Mouse (Mus musculus): ENCODE measurements at regions not wholly inside any gene's neighbourhood (a gene's known extent, or its start where the extent isn't known, plus 50 kb on each side); places are given as distances from the start of the nearest gene placed in this dataset.

DNA sequence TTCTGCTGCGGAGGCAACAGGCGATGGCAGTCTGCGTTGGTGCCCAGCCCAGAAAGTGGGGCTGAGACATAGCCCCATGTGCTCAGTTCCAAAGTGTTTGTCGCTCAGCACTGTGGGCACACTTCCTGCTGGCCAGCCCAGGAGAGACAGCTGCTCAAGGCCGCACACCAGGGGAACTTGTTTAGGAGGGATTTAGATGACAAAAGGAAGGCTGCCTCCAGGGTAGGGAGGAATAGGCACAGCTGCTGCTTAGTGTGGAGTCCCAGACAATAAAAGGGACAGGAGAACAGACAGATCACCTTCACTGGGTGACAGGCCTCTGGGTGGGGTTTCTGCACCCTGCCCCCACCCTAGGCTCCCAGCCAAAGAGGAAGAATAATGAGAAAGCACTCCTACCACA is 169.2 kb upstream of the Ctnnb1 start:
- DNase-seq (ENCODE audit: low spot score), result no peak

DNA sequence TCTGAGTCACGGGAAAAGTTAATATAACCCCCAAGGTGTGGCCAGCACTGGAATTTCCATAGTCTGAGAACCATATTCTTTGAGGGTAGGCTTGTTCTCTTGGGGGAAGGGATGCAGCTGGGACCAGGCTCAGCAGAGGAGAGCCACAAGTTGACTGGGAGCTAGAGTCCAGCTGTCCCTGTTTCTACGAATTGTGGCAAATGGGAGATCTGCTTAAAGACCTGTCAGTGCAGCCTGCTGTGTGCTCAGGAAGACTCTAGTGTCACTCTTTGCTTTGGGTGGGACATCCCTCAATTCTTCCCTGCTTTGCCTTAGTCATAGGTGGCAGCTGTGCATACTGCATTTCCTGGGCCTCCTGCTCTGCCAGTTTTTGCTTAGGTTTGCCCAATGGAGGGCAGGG is 165.2 kb upstream of the Ctnnb1 start:
- no peak overlapping the region for H3K4me2 ChIP-seq (replicated peaks; ENCODE audit: low read depth, low read length)
- H3K4me1 ChIP-seq (replicated peaks; ENCODE audit: control insufficient read depth, insufficient read depth, low read length), result no peaks in the 10 kb centered on the region
- H3K27ac ChIP-seq (ENCODE audit: low read depth, low read length), result no peak overlapping the region
- H3K4me3 ChIP-seq (ENCODE audit: low read depth, low read length), result no peak overlapping the region
- 83% methylated on average over 2 of the region's 2 CpGs for WGBS
- H3K36me3 ChIP-seq (ENCODE audit: control insufficient read depth, insufficient read depth, low read length), result no peaks in the 10 kb centered on the region
- DNase-seq (ENCODE audit: low spot score), result no peak
- H3K9me3 ChIP-seq (ENCODE audit: control insufficient read depth, low read length), result no peaks in the 10 kb centered on the region
- no peak for ATAC-seq (ENCODE audit: low FRiP score)
- no peaks in the 10 kb centered on the region for H3K27me3 ChIP-seq (ENCODE audit: control insufficient read depth, insufficient read depth, low read length)
- H3K9ac ChIP-seq (ENCODE audit: low read depth, low read length), result no peak overlapping the region

More for the DNA sequence above, 169.2 kb upstream of the Ctnnb1 start:
- no peak overlapping the region for H3K9ac ChIP-seq (ENCODE audit: low read depth, low read length)
- H3K9me3 ChIP-seq (ENCODE audit: control insufficient read depth, low read length), result no peaks in the 10 kb centered on the region
- no peaks in the 10 kb centered on the region for H3K36me3 ChIP-seq (ENCODE audit: control insufficient read depth, insufficient read depth, low read length)
- H3K27ac ChIP-seq (ENCODE audit: low read depth, low read length), result 0 out of 2 replicates have a peak overlapping the region, but pooled peaks have one; percentile 7
- H3K4me2 ChIP-seq (replicated peaks; ENCODE audit: low read depth, low read length), result no peak overlapping the region
- no peak overlapping the region for H3K4me3 ChIP-seq (ENCODE audit: low read depth, low read length)
- no peaks in the 10 kb centered on the region for H3K27me3 ChIP-seq (ENCODE audit: control insufficient read depth, insufficient read depth, low read length)
- H3K4me1 ChIP-seq (replicated peaks; ENCODE audit: control insufficient read depth, insufficient read depth, low read length), result no peaks in the 10 kb centered on the region
- peak; percentile 64 for ATAC-seq (ENCODE audit: low FRiP score)
- 54% methylated on average over 5 of the region's 5 CpGs for WGBS

DNA sequence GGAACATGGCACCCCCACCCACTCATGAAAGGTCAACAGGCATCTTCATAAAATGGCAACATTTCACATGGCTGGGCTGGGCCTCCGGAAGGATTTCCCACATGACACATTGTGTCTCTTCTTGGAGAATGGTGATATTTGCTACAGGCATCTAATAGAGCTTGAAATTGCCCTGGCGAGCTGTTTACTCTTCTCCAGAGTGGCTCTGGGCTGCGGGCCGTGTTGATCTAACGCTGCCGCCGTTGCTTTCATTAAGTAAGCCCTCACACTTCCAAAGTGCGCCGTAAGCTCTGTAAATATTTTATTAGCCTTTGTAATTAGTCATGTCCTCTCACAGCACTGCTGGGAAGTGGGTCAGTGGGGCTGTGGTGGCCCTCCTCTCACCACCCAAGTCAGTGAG is 164.4 kb upstream of the Ctnnb1 start:
- WGBS, result 89% methylated on average over 9 of the region's 9 CpGs
- Histone ChIP-seq H3K4me3 (ENCODE audit: low read depth, low read length) (no peak overlapping the region), H3K36me3 (ENCODE audit: control insufficient read depth, insufficient read depth, low read length) (no peaks in the 10 kb centered on the region), H3K4me2 (replicated peaks; ENCODE audit: low read depth, low read length) (no peak overlapping the region), H3K27ac (ENCODE audit: low read depth, low read length) (no peak overlapping the region), H3K9ac (ENCODE audit: low read depth, low read length) (no peak overlapping the region), H3K27me3 (ENCODE audit: control insufficient read depth, insufficient read depth, low read length) (no peaks in the 10 kb centered on the region), H3K9me3 (ENCODE audit: control insufficient read depth, low read length) (no peaks in the 10 kb centered on the region), H3K4me1 (replicated peaks; ENCODE audit: control insufficient read depth, insufficient read depth, low read length) (no peaks in the 10 kb centered on the region)
- DNase-seq (ENCODE audit: low spot score) (no peak), ATAC-seq (ENCODE audit: low FRiP score) (no peak)

DNA sequence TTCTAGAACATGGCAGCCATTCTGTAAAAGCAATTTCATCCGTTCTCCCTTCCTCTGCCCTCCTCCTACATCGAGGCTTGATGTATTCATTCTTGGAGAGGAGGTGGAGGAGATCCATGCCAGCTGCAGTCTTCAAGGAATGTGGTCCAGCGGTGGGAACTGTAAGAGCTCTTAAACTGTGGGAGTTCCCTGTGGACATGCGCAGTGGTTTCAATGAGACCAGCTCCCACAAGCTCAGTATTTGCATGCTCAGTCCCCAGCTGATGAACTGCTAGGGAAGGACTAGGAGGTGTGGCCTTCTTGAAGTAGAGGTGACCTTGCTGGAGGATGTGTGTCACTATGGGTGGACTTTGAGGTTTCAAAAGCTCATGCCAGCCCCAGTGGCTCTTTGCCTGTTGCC is 163.7 kb upstream of the Ctnnb1 start:
- 93% methylated on average over 4 of the region's 4 CpGs for WGBS
- no peak overlapping the region for H3K4me2 ChIP-seq (replicated peaks; ENCODE audit: low read depth, low read length)
- H3K4me3 ChIP-seq (ENCODE audit: low read depth, low read length), result no peak overlapping the region
- no peaks in the 10 kb centered on the region for H3K9me3 ChIP-seq (ENCODE audit: control insufficient read depth, low read length)
- H3K9ac ChIP-seq (ENCODE audit: low read depth, low read length), result no peak overlapping the region
- no peak overlapping the region for H3K27ac ChIP-seq (ENCODE audit: low read depth, low read length)
- ATAC-seq (ENCODE audit: low FRiP score), result no peak
- H3K4me1 ChIP-seq (replicated peaks; ENCODE audit: control insufficient read depth, insufficient read depth, low read length), result no peaks in the 10 kb centered on the region
- DNase-seq (ENCODE audit: low spot score), result no peak
- H3K27me3 ChIP-seq (ENCODE audit: control insufficient read depth, insufficient read depth, low read length), result no peaks in the 10 kb centered on the region
- no peaks in the 10 kb centered on the region for H3K36me3 ChIP-seq (ENCODE audit: control insufficient read depth, insufficient read depth, low read length)

DNA sequence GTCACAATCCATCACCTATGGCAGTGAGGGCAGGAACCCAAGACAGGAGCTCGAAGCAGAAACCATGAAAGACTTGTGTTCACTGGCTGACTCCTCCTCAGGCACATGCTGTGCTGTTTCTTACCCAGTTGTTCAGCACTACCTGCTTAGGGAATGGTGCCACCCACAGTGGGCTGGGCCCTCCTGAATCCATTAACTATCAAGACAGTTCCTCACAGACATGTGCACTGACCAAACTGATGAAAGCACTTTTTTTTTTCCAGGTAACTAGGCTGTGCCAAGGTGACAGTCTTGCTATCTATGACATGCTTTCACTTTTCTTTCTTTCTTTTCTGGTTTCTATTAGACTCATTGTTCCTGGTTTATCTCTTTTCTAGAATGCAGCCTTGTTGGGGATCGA is 162.1 kb upstream of the Ctnnb1 start:
- 83% methylated on average over 2 of the region's 2 CpGs for WGBS
- H3K4me2 ChIP-seq (replicated peaks; ENCODE audit: low read depth, low read length), result no peak overlapping the region
- no peak overlapping the region for H3K27ac ChIP-seq (ENCODE audit: low read depth, low read length)
- no peak overlapping the region for H3K9ac ChIP-seq (ENCODE audit: low read depth, low read length)
- no peak overlapping the region for H3K4me3 ChIP-seq (ENCODE audit: low read depth, low read length)
- DNase-seq (ENCODE audit: low spot score) (no peak), ATAC-seq (ENCODE audit: low FRiP score) (no peak)
- no peaks in the 10 kb centered on the region for H3K27me3 ChIP-seq (ENCODE audit: control insufficient read depth, insufficient read depth, low read length)
- no peaks in the 10 kb centered on the region for H3K9me3 ChIP-seq (ENCODE audit: control insufficient read depth, low read length)
- no peaks in the 10 kb centered on the region for H3K36me3 ChIP-seq (ENCODE audit: control insufficient read depth, insufficient read depth, low read length)
- no peaks in the 10 kb centered on the region for H3K4me1 ChIP-seq (replicated peaks; ENCODE audit: control insufficient read depth, insufficient read depth, low read length)

DNA sequence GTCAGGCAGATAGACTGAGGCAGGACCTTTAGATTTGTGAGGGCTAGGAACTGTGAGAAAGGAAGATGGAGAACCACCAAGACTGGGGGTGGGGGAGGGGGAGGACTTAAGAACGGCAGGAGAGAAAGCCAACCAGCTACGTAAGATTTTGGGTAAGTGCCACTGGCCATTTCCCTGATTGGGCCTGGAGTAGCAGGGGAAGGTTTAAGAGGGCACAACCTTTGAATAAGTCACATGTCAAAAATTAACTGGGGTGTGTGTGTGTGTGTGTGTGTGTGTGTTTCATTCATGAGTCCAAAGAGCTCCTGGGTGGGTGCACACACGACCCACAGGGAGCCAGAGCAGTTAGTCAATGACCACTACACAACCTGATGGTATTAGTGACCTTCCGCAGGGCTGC is 161.6 kb upstream of the Ctnnb1 start:
- Histone ChIP-seq H3K9me3 (ENCODE audit: control insufficient read depth, low read length) (no peaks in the 10 kb centered on the region), H3K27me3 (ENCODE audit: control insufficient read depth, insufficient read depth, low read length) (no peaks in the 10 kb centered on the region), H3K27ac (ENCODE audit: low read depth, low read length) (no peak overlapping the region), H3K36me3 (ENCODE audit: control insufficient read depth, insufficient read depth, low read length) (no peaks in the 10 kb centered on the region), H3K4me1 (replicated peaks; ENCODE audit: control insufficient read depth, insufficient read depth, low read length) (no peaks in the 10 kb centered on the region), H3K4me3 (ENCODE audit: low read depth, low read length) (no peak overlapping the region), H3K9ac (ENCODE audit: low read depth, low read length) (no peak overlapping the region), H3K4me2 (replicated peaks; ENCODE audit: low read depth, low read length) (no peak overlapping the region)
- 85% methylated on average over 4 of the region's 4 CpGs for WGBS
- no peak for DNase-seq (ENCODE audit: low spot score)
- no peak for ATAC-seq (ENCODE audit: low FRiP score)

DNA sequence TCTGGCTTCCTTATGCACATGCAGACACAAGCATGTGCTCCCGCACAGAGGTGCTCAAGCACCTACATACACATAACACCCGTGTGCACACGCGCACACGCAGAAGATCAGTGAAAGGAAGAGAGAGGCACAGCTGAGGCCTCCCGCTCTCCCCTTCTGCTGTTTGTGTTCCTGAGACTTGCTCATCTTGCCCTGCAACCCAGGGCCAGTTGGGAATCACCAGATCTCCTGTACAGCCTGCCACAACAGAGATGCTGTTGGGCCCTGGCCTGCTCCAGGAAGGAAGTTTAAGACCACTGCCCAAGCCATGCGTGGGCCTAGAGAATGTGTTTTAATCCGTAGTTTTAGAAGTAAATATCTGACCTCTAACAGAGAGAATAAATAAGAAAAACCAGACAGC is 160.0 kb upstream of the Ctnnb1 start:
- ATAC-seq (ENCODE audit: low FRiP score) (no peak), DNase-seq (ENCODE audit: low spot score) (no peak)
- 87% methylated on average over 8 of the region's 8 CpGs for WGBS
- no peaks in the 10 kb centered on the region for H3K4me1 ChIP-seq (replicated peaks; ENCODE audit: control insufficient read depth, insufficient read depth, low read length)
- H3K4me3 ChIP-seq (ENCODE audit: low read depth, low read length), result no peak overlapping the region
- H3K9me3 ChIP-seq (ENCODE audit: control insufficient read depth, low read length), result no peaks in the 10 kb centered on the region
- no peaks in the 10 kb centered on the region for H3K27me3 ChIP-seq (ENCODE audit: control insufficient read depth, insufficient read depth, low read length)
- H3K36me3 ChIP-seq (ENCODE audit: control insufficient read depth, insufficient read depth, low read length), result no peaks in the 10 kb centered on the region
- H3K4me2 ChIP-seq (replicated peaks; ENCODE audit: low read depth, low read length), result no peak overlapping the region
- H3K27ac ChIP-seq (ENCODE audit: low read depth, low read length), result no peak overlapping the region
- H3K9ac ChIP-seq (ENCODE audit: low read depth, low read length), result no peak overlapping the region

DNA sequence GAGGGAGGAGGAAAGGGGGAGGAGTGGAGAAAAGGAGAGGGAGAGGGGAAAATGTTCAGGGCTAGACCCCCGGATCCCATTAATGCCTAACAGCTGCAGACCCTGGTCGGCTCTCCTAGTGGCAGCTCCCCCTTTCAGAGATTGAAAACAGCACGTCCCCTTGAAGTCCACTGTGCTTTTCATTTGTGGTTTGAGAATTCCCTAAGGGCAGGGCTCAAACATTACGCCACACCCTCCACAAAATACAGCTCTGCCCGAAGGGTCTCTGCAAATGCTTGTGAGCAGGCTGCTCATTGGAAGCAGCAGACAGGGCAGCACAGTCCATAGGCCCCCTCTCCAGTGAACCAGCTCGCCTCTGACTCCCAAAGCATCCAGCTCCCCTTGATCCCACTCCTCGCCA is 159.3 kb upstream of the Ctnnb1 start:
- H3K4me3 ChIP-seq (ENCODE audit: low read depth, low read length), result no peak overlapping the region
- H3K27me3 ChIP-seq (ENCODE audit: control insufficient read depth, insufficient read depth, low read length), result no peaks in the 10 kb centered on the region
- ATAC-seq (ENCODE audit: low FRiP score), result no peak
- H3K4me2 ChIP-seq (replicated peaks; ENCODE audit: low read depth, low read length), result no peak overlapping the region
- H3K9ac ChIP-seq (ENCODE audit: low read depth, low read length), result no peak overlapping the region
- no peak for DNase-seq (ENCODE audit: low spot score)
- H3K9me3 ChIP-seq (ENCODE audit: control insufficient read depth, low read length), result no peaks in the 10 kb centered on the region
- no peaks in the 10 kb centered on the region for H3K36me3 ChIP-seq (ENCODE audit: control insufficient read depth, insufficient read depth, low read length)
- no peaks in the 10 kb centered on the region for H3K4me1 ChIP-seq (replicated peaks; ENCODE audit: control insufficient read depth, insufficient read depth, low read length)
- 34% methylated on average over 7 of the region's 7 CpGs for WGBS
- H3K27ac ChIP-seq (ENCODE audit: low read depth, low read length), result no peak overlapping the region

DNA sequence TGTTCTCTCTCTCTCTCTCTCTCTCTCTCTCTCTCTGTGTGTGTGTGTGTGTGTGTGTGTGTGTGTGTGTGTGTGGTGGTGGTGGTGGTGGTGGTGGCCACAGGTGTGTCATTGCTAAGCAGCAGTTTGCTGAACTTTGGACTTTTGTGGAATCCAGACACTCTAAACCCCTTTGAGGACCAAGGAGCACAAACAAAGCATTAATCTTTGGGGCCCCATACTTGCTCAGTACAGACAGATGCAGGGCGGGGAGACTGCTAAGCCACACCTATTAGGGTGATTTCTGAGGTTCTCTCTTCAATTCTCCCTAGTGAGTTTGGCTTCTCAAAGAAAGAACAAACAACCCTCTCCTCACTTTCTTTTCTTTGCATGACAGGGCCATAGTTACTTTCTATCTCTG is 158.1 kb upstream of the Ctnnb1 start:
- Histone ChIP-seq H3K36me3 (ENCODE audit: control insufficient read depth, insufficient read depth, low read length) (no peaks in the 10 kb centered on the region), H3K9ac (ENCODE audit: low read depth, low read length) (no peak overlapping the region), H3K27me3 (ENCODE audit: control insufficient read depth, insufficient read depth, low read length) (no peaks in the 10 kb centered on the region), H3K4me2 (replicated peaks; ENCODE audit: low read depth, low read length) (no peak overlapping the region), H3K4me1 (replicated peaks; ENCODE audit: control insufficient read depth, insufficient read depth, low read length) (no peaks in the 10 kb centered on the region), H3K9me3 (ENCODE audit: control insufficient read depth, low read length) (no peaks in the 10 kb centered on the region), H3K27ac (ENCODE audit: low read depth, low read length) (no peak overlapping the region), H3K4me3 (ENCODE audit: low read depth, low read length) (no peak overlapping the region)
- DNase-seq (ENCODE audit: low spot score) (no peak), ATAC-seq (ENCODE audit: low FRiP score) (no peak)
- 69% methylated on average over 1 of the region's 1 CpGs for WGBS
